Mouse (Mus musculus) frontal cortex, postnatal 36 days (tissue): ENCODE measurements around the gene Mpi.

Source experiments
- DNase-seq, 2 experiments: peaks; one replicate each; pipeline ENCODE4 v3.0.0; 2022; ENCODE audit warnings: low spot score in 2 of 2

The Mpi gene

GRCm38 (mm10) chr9:57561711-57562099, 9.1 kb upstream of the Mpi start:
- DNase-seq = no peak

GRCm38 (mm10) chr9:57560861-57561710, 8.5 kb upstream of the Mpi start, which contains the start of gene Scamp2:
Scamp2 (plus strand) TSS chr9:57560943.
- peak; percentile 94 to 97 for DNase-seq

GRCm38 (mm10) chr9:57560263-57560662, 7.7 kb upstream of the Mpi start:
- DNase-seq = no peak

DNA sequence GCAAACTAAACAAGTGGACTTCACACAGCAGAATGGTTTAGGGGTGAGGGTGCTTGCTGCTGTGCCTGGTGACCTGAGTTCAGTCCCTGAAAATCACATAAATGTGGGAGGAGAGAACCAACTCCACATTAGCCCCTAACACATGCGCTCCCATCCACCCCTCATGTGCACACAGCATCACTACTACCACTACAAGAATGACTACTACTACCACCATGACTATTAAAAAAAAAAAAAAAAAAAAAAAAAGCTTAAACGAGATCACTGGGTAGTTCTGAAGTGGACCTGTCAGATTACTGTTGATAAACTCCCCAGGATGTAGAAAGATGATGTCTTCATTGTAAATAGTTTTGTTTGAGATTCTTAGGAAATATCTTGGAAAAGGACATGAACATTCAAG, 7.0 kb upstream of the Mpi start:
- no peak for DNase-seq

DNA sequence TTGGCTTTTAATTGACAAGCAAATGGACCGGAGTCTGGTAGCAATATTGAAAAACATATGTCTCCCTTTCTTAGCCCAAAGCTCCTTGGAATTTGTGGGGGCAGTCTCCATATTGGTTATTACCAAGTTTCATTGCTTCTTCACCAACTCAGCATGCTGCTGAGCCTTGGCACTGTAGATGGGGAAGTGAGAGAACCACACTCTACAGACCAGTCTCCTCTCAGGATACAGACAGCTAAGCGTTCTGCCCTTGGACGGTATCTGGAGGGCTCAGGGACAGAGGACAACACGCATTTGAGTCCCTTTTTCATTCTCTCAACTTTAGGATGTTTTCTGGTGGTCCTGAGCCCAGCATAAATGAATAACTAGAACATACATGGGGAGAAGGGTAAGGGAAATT, 6.1 kb upstream of the Mpi start:
- DNase-seq = no peak

GRCm38 (mm10) chr9:57557215-57557614, 4.7 kb upstream of the Mpi start:
- no peak for DNase-seq

DNA sequence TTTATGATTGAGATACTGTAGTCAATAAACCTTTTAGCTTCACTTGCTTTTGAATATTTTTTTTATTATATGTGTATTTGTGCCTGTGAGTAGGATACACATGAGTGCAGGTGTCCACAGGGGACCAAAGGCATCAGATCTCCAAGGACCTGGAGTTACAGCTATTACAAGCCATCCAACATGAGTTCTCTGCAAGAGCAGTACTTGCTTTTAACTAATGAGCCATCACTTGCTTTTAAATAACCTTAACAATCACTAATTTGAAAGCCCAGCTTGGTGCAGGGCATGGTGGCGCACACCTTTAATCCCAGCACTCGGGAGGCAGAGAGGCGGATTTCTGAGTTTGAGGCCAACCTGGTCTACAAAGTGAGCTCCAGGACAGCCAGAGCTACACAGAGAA, 2.2 kb upstream of the Mpi start:
- DNase-seq = no peak

- no peak for DNase-seq
These were observed 556 bp upstream of the Mpi start for GRCm38 (mm10) chr9:57553119-57553518.

DNA sequence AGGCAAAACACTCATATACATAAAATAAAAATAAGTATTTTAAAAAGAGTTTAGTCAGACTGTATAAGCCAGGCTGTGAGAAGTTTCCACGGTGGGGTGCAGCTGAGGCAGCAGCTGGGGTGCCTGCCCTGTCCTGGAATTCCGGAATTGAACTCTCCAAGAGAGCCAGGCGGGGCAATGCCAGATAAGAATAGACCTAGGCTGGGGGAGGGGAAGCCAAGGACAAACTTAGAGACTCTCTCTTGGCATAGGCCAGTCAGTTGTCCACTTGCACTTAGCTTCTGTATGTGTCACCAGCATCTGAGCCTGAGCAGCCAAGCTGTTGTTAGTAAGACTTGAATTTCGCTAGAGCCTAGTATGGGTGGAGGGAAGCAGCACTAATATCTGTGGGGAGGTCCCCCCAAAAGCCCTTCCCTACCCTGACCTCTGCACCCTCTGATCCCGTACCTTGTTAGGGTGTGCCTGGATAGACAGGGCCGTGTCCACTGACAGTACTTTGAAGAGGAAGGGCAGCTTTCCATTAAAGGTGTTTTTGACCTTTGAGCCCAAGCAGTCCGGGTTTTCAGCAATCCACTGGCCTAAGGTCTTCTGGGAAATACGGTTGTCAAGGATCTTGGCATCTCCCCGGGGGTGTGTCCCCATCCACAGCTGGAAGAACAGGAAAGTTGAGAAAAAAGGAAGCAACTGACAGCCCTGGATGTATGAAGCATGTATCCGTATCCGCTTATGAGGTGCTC, 2.3 kb downstream of the Mpi start:
- DNase-seq = no peak

GRCm38 (mm10) chr9:57549186-57549585, 3.4 kb downstream of the Mpi start:
- no peak for DNase-seq

DNA sequence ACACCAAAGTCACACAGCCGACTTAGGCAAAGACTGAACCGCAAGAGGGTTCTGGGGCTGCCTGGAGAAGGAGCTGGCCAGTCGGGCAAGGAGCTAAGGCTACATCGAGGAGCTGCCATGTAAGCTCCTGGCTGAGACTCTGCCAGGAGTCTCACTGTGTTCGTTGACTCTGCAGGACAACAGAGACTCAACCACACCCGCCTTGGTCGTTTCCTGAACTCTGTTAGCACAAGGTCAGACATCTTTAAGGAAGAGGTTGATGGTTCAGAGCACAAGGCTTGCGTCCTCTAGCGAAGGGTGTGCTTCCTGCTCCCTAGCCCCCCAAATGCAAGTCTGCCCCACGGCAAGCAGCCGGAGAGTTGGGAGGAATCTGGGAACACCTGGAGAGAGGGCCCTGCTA, 4.7 kb downstream of the Mpi start:
- no peak for DNase-seq

- DNase-seq = no peak
These were observed 5.3 kb downstream of the Mpi start for GRCm38 (mm10) chr9:57547287-57547686.

- no peak for DNase-seq
These were observed 8.6 kb downstream of the Mpi start for GRCm38 (mm10) chr9:57543951-57544350.

GRCm38 (mm10) chr9:57541312-57541711, 11.3 kb downstream of the Mpi start:
- peak in 1 of 2 experiments; percentile 63 for DNase-seq

DNA sequence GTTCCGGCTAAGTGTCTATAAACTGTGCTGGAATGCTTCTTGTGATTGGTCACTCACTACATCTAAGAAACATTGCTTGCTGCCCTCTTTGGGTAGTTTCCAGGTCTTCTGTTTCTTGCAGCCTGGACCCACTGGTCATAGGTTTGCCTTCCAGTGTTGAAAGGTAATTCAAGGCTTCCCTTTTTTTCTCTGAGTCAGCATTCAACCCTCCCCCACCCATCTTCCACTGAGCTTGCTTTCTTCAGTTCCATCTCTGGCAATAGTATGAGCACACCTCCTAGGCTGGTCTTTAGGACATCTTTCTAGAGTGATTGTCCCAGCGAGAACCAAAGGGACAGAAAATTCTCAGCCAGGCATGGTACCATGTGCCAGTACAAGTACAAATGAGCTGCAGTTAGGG, 13.0 kb downstream of the Mpi start:
- DNase-seq = no peak

DNA sequence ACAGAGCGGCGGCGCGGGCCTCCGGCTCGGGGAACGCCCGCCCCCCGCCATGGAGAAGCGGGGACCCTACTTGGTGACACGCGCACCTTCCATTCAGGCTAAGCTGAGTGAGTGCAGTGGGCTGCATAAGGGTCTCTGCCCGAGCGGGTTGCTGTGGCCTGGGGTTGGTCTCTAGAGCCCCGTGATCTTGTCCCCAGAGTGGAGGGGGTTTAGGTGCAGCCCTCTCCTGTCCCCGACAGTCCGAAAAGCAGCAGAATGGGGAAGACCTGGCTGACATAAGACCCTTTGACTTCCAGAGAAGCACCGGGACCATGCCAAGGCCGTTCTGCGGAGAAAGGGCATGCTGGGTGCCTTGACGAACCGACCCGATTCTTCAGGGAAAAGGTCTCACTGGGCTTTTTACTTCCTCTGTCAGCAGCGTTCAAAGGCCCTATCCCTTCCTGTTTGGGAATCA, 14.8 kb downstream of the Mpi start:
- DNase-seq = peak in 1 of 2 experiments; percentile 42

DNA sequence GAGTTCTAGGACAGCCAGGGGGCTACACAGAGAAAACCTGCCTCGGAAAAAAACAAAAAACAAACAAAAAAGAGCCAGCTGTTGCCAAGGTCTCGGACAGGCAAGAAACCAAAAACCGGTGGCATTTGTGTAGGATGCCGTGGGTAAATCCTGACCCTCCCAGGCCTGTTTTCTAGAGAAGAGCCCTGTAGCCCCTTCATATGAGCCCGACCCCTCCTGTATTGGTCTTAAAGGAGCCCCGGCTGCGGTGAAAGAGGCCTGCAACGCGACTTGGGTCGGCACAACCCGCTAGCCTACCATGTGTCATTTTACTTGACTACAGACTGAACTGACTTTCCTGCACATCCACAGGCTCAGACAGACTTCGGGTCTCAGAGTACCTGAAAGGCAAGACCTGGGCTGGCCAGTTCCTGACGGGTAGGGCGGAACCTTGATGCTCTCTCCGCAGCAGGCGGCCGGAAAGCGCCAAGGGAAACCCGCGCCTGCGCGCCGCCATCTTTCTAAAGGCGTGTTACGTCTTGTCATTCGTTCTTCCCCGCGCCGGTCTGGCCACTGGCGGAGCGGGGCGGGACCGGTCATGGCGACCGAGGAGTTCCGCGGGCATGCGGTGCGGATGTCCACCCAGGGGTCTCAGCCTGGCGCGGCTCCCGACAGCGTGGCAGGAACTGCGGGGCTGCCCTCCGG, 15.4 kb downstream of the Mpi start, which contains the start of gene Fam219b:
Fam219b (plus strand) TSS at position 485 of the 684 bp plus-strand sequence.
- peak; percentile 93 for DNase-seq

DNA sequence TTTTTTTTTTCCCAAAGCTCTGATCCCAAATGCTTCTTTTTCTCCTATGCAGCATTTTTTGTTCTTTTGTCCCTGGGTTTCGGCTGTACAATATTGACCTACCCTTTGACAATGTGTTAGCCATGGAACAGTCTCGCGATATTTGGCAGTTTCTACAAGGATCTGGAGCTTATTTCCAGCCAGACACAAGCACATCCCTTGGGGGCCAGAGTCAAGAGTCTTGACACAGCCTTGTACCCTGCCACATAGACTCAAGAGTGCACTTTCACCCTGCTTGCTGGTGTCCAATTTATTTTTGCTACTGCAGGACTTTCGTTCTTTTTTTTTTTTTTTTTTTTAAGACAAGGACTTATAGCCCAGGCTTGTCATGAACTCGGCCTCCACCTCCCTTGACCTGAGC, 16.2 kb downstream of the Mpi start:
- DNase-seq = no peak

DNA sequence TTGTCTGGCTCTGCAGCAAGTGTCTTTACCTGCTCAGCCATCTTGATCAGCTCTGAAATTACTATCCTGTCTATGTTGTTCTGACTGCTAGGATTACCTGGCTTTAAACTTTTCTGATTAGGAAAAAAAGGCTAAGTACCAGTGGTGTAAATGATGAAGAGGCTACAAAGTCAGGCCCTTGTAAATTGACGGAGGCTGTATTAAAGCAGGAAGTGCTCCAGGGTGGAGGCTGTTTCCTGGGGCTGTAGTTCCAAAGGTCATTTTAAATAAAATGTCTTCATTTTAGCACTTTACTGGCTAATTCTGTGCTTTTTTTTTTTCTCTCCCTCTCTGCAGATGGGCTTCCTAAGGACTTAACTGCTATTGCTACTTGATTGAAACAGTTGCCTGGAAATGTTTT, 20.6 kb downstream of the Mpi start:
- DNase-seq = no peak

- no peak for DNase-seq
These were observed 26.1 kb downstream of the Mpi start for GRCm38 (mm10) chr9:57526435-57526834.

DNA sequence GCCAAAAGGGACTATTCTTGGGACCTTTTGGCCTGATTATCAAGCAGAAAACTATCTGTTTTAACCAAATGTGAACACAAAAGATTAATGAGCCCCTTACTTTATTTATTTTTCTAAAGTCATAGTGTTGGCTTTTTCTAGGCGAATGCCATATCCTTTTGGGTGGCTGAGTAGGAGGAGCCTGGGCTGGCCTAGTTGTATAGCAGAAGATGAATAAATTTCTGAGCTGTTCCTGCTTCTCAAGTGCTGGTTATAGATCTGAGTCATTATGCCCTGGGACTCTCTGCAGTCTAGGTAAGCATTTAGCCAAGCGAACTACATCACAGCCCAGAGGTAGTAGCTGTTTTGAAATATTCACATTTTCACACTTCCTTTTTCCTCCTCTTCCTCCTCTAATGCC, 27.0 kb downstream of the Mpi start:
- no peak for DNase-seq

- DNase-seq = no peak
These were observed 28.1 kb downstream of the Mpi start for GRCm38 (mm10) chr9:57524439-57524838.
